Mouse (Mus musculus): ENCODE measurements at regions not wholly inside any gene's neighbourhood (a gene's known extent, or its start where the extent isn't known, plus 50 kb on each side); places are given as distances from the start of the nearest gene placed in this dataset.

DNA sequence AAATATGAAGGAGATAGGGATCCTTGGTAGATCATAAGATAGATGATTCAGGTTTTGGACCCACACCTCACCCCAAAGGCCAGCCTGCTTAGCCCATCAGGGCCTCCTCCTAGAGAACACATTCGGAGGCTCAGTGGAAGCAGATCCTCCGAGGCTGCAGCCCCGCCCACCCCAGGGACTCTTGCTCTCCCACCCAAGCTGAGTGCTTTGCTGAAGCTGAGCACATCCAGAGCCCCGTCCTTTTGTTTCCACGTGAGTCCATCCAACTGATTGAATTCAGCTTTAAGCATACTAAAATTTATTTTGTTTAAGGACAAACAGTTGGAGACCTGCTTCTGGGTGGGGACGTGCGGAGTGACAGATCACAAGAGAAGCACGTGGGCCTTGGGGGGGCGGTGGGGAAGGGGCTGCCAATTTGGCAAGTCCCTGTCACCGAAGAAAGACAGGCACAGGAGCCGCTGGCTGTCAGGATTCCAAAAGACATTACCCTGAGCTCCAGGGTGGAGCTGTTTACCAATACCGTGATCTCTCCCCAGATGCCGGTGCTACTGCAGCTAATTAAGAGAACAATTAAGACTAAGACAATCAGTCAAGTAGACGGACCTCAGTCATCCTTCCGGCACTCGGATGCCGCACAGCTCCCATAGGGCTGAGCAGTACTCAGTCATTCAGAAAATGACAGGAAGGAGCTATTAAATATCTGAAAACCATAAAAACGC, 448.9 kb upstream of the Spred2 start:
- Histone ChIP-seq H3K4me3 (ENCODE audit: insufficient read depth, low read length) (no peak overlapping the region), H3K4me1 (ENCODE audit: control insufficient read depth, insufficient read depth, low read length) (no peaks in the 10 kb centered on the region)
- no peak for TF ChIP-seq POLR2A (IDR thresholded peaks at IDR 0.05; ENCODE audit: borderline replicate concordance, low read depth, low read length)
- no peak for TF ChIP-seq CTCF (IDR thresholded peaks at IDR 0.05; ENCODE audit: low read depth, low read length)

GRCm38 (mm10) chr11:19493089-19493756, 431.0 kb upstream of the Spred2 start:
- no peaks in the 10 kb centered on the region for H3K4me1 ChIP-seq (ENCODE audit: control insufficient read depth, insufficient read depth, low read length)
- H3K27ac ChIP-seq (ENCODE audit: insufficient read depth, low read depth, low read length), result no peak overlapping the region
- TF ChIP-seq POLR2A (IDR thresholded peaks at IDR 0.05; ENCODE audit: borderline replicate concordance, low read depth, low read length), result no peak
- no peak for TF ChIP-seq CTCF (IDR thresholded peaks at IDR 0.05; ENCODE audit: low read depth, low read length)
- H3K4me3 ChIP-seq (ENCODE audit: insufficient read depth, low read length), result no peak overlapping the region

More for the DNA sequence above, 448.9 kb upstream of the Spred2 start:
- no peak overlapping the region for H3K27ac ChIP-seq (ENCODE audit: insufficient read depth, low read depth, low read length)

- Histone ChIP-seq H3K4me1 (ENCODE audit: control insufficient read depth, insufficient read depth, low read length) (no peaks in the 10 kb centered on the region), H3K4me3 (ENCODE audit: insufficient read depth, low read length) (no peak overlapping the region), H3K27ac (ENCODE audit: insufficient read depth, low read depth, low read length) (no peak overlapping the region)
- TF ChIP-seq CTCF (IDR thresholded peaks at IDR 0.05; ENCODE audit: low read depth, low read length) (no peak), POLR2A (IDR thresholded peaks at IDR 0.05; ENCODE audit: borderline replicate concordance, low read depth, low read length) (no peak)
These were observed 402.5 kb upstream of the Spred2 start for GRCm38 (mm10) chr11:19521721-19522120.

- Histone ChIP-seq H3K4me3 (ENCODE audit: insufficient read depth, low read length) (no peak overlapping the region), H3K4me1 (ENCODE audit: control insufficient read depth, insufficient read depth, low read length) (no peaks in the 10 kb centered on the region), H3K27ac (ENCODE audit: insufficient read depth, low read depth, low read length) (no peak overlapping the region)
- TF ChIP-seq POLR2A (IDR thresholded peaks at IDR 0.05; ENCODE audit: borderline replicate concordance, low read depth, low read length) (no peak), CTCF (IDR thresholded peaks at IDR 0.05; ENCODE audit: low read depth, low read length) (no peak)
These were observed 400.2 kb upstream of the Spred2 start for GRCm38 (mm10) chr11:19523853-19524487.

GRCm38 (mm10) chr11:19529126-19529525, 395.0 kb upstream of the Spred2 start:
- Histone ChIP-seq H3K4me1 (ENCODE audit: control insufficient read depth, insufficient read depth, low read length) (no peaks in the 10 kb centered on the region), H3K27ac (ENCODE audit: insufficient read depth, low read depth, low read length) (no peak overlapping the region), H3K4me3 (ENCODE audit: insufficient read depth, low read length) (no peak overlapping the region)
- no peak for TF ChIP-seq CTCF (IDR thresholded peaks at IDR 0.05; ENCODE audit: low read depth, low read length)
- TF ChIP-seq POLR2A (IDR thresholded peaks at IDR 0.05; ENCODE audit: borderline replicate concordance, low read depth, low read length), result no peak

- Histone ChIP-seq H3K4me1 (ENCODE audit: control insufficient read depth, insufficient read depth, low read length) (no peaks in the 10 kb centered on the region), H3K4me3 (ENCODE audit: insufficient read depth, low read length) (no peak overlapping the region), H3K27ac (ENCODE audit: insufficient read depth, low read depth, low read length) (no peak overlapping the region)
- TF ChIP-seq POLR2A (IDR thresholded peaks at IDR 0.05; ENCODE audit: borderline replicate concordance, low read depth, low read length), result no peak
- TF ChIP-seq CTCF (IDR thresholded peaks at IDR 0.05; ENCODE audit: low read depth, low read length), result no peak
These were observed 393.5 kb upstream of the Spred2 start for GRCm38 (mm10) chr11:19530652-19531051.

GRCm38 (mm10) chr11:19531255-19532003, 392.7 kb upstream of the Spred2 start:
- H3K27ac ChIP-seq (ENCODE audit: insufficient read depth, low read depth, low read length), result no peak overlapping the region
- TF ChIP-seq POLR2A (IDR thresholded peaks at IDR 0.05; ENCODE audit: borderline replicate concordance, low read depth, low read length) (no peak), CTCF (IDR thresholded peaks at IDR 0.05; ENCODE audit: low read depth, low read length) (no peak)
- H3K4me1 ChIP-seq (ENCODE audit: control insufficient read depth, insufficient read depth, low read length), result no peaks in the 10 kb centered on the region
- no peak overlapping the region for H3K4me3 ChIP-seq (ENCODE audit: insufficient read depth, low read length)

DNA sequence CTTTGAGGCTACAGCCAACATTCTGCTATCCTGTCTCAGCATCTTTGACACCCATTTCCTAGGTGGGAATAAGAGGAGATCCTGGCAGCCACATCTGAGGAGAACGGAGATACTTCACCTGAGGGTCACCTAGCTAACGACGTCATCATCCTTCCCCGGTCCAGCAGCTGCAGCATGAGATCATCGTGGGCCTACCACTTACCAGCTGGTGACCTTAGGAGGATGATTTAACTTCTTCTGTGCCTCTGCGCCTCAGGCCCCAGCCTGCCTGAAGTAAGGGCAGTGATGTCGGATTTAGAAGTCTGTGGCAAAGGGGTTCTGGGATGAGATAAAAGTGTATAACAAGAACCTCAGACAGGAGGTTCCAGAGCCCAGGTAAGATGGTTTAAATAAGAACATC, 391.3 kb upstream of the Spred2 start:
- Histone ChIP-seq H3K4me1 (ENCODE audit: control insufficient read depth, insufficient read depth, low read length) (no peaks in the 10 kb centered on the region), H3K27ac (ENCODE audit: insufficient read depth, low read depth, low read length) (no peak overlapping the region), H3K4me3 (ENCODE audit: insufficient read depth, low read length) (no peak overlapping the region)
- TF ChIP-seq POLR2A (IDR thresholded peaks at IDR 0.05; ENCODE audit: borderline replicate concordance, low read depth, low read length) (no peak), CTCF (IDR thresholded peaks at IDR 0.05; ENCODE audit: low read depth, low read length) (no peak)

- H3K4me1 ChIP-seq (ENCODE audit: control insufficient read depth, insufficient read depth, low read length), result no peaks in the 10 kb centered on the region
These were observed 390.5 kb upstream of the Spred2 start for GRCm38 (mm10) chr11:19533701-19534100.

More at GRCm38 (mm10) chr11:19533701-19534100, 390.5 kb upstream of the Spred2 start:
- Histone ChIP-seq H3K27ac (ENCODE audit: insufficient read depth, low read depth, low read length) (no peak overlapping the region), H3K4me3 (ENCODE audit: insufficient read depth, low read length) (no peak overlapping the region)
- TF ChIP-seq CTCF (IDR thresholded peaks at IDR 0.05; ENCODE audit: low read depth, low read length), result no peak

Data from bone marrow macrophage, adult 2 months (primary cell).